Mouse (Mus musculus) megakaryocyte, embryonic 14.5 days (primary cell): ENCODE results near the gene Rnaset2a. TPM values are rescaled to one million over a fixed set of nuclear protein-coding genes. Genes with fewer than 3 reads are reported as not detected.
A peak's percentile ranks its signal among the peaks of the same experiment; 100 is the strongest.
"Not testable (repeated sequence)": the region's sequence is repeated elsewhere in the genome, so short reads cannot be mapped to it uniquely, and the experiment has no call there.

Experiments
- H3K27me3 ChIP-seq: replicated peaks from 2 replicates; pipeline ENCODE3; 2012; ENCODE audit warnings: inconsistent platforms
- H3K36me3 ChIP-seq: replicated peaks from 2 replicates; pipeline ENCODE3; 2012; ENCODE audit warnings: low read length, inconsistent platforms, mixed read lengths
- H3K4me1 ChIP-seq: 2 replicates; pipeline ENCODE4 v1.6.1; 2012; ENCODE audit warnings: inconsistent platforms
- H3K4me3 ChIP-seq: replicated peaks from 2 replicates; pipeline ENCODE3; 2012; ENCODE audit warnings: moderate library complexity, mild to moderate bottlenecking, inconsistent platforms
- H3K9me3 ChIP-seq: 2 replicates; pipeline ENCODE4 v1.6.1; 2012; ENCODE audit warnings: inconsistent platforms
- polyA plus RNA-seq: library from polyadenylated mRNA; stranded (reverse); fragments of >175 nt; gene quantifications from 2 replicates; pipeline ENCODE4 v1.2.3, GENCODE M21; 2012; ENCODE audit warnings: low replicate concordance; ENCODE audit not compliant: insufficient read depth

Rnaset2a gene
- polyA plus RNA-seq, 1 experiment: 88.8 TPM

DNA sequence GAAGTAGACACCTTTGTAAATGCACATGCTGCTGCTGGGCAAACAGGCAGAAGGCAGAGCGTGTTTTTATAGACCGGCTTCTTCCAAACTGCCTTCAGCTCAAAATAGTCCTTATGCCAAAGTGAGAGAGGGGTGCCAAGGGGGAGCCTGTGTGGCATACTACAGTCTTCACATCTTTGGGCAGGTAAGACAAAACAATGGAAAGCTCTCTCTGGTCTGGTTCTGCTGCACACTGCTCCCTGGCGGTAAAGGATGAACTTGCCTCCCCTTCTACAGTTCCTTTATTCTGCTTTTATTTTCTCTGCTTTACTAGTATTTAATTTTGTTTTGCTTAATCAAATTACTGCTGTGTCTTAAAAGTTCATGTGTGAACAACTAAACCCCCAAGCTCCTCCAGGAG lies 13.1 kb upstream of the Rnaset2a start:
- not testable (repeated sequence) for H3K9me3 ChIP-seq, H3K36me3 ChIP-seq, H3K4me3 ChIP-seq, H3K27me3 ChIP-seq, H3K4me1 ChIP-seq

DNA sequence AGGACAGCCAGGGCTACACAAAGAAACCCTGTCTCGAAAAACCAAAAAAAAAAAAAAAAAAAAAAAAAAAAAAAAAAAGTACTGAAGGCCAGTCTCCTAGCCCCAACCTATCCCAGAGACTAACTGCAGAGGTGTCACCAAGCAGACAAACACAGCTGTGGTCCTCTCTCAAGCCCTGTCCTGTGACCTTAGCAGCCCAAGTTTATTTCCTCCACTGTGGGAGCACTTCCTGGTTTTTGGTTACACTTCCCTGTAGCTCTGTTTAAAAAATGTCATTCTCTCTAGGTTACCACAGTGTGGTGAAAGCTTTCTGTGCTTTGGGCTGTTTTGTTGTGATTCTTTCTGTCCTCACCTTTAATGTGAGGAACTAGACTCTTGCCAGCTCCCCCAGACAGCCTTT lies 10.7 kb upstream of the Rnaset2a start:
- not testable (repeated sequence) for H3K9me3 ChIP-seq, H3K4me1 ChIP-seq, H3K27me3 ChIP-seq, H3K4me3 ChIP-seq, H3K36me3 ChIP-seq

DNA sequence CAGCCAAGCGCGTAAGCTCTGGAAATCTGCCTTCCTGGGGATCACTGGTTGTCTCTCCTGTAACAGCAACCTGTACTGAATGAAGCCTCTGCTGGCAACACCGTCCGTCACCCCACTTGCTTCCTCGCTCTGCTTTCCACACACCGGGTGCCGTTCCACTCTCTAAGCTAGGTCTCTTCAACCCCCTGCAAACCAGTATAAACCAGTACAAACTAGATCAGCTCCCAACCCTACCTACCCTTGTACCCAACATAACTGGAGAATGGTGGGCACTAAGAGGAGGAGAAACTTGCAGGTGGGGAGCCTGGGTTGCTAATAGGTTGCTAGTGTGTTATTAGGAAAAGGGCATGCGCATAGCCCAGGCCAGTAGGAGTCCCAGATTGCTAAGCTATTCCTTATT lies 8.1 kb upstream of the Rnaset2a start:
- not testable (repeated sequence) for H3K36me3 ChIP-seq, H3K4me1 ChIP-seq, H3K27me3 ChIP-seq, H3K9me3 ChIP-seq, H3K4me3 ChIP-seq

DNA sequence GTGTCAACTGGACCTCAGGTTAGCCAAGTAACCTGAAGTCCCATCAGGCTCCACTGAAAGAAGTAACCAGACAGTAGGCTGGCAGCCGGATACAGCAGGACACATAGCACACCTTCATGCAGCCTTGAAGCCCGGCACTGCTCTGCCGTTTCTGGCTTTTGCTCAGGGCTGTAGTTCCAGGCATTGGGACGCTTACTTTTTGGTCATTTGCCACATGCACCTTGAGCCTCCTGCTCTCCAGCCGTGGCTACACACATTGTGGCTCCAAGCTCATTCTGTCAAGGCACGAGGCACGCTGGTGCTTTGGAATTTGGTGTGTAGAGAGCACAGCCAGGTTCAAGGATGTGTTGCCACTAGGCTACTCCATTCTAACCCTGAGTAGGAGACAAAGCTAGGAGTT lies 7.1 kb upstream of the Rnaset2a start:
- H3K9me3 ChIP-seq, H3K27me3 ChIP-seq, H3K4me1 ChIP-seq, H3K4me3 ChIP-seq, H3K36me3 ChIP-seq: not testable (repeated sequence)

DNA sequence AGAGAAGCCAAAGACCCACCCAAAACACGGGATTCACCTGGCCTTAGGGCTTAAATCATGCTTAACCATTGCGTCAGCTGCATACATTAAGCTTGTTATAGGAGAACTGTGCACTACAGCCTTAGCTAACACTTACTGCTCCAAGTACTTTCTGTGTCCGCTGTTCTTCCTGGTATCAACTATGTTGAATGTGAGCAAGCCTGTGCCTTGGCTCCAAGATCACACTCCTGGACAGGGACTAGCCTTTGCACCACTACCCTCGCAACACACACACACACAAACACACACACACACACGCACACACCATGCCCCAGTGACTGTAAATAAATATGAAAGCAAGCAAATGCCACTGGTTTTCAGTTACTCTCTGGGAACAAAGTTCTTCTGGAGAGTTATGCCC lies 966 bp downstream of the Rnaset2a start:
- H3K27me3 ChIP-seq, H3K36me3 ChIP-seq, H3K4me1 ChIP-seq, H3K9me3 ChIP-seq: not testable (repeated sequence)
- peak overlapping the region; percentile 86 for H3K4me3 ChIP-seq

DNA sequence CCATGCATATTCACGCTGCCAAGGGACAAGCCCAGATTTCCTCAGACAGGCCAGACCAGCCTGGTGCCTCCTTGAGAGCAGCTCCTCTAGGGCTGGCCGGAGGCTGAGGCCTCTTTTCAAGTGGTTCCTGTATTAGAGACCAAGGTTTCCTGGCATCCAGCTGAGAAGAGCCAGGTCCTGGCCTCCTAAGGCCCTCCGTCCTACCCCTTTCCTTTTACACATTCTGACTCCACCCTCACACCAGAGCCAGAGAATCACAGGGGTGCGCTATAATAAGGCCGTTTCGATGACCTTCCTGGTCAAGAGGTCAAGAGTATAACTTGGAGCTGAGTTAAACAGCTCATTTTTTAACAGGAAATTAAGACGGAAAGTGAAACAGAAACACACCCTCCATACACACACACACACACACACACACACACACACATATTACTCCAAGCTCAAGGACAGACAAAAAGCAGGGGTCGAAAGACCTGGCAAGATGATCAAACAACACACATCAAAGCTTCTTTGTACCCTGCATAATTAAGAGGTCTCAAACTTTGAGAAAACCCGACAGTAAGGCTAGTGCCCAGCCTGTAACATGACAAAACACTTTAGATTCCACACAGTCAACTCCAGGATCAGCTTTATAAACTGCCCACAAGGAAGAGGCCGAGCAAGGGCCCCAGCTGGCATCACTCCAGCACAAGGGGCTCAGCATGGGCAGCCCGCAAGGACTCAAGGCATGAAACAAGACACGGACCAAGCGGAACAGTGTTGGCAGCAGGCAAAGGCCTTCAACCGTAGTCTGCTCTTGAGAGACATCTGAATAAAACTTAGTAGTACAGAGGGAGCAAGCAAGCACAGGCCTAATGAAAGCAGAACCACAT lies 3.9 kb downstream of the Rnaset2a start:
- H3K36me3 ChIP-seq, H3K27me3 ChIP-seq, H3K4me3 ChIP-seq, H3K4me1 ChIP-seq, H3K9me3 ChIP-seq: not testable (repeated sequence)

DNA sequence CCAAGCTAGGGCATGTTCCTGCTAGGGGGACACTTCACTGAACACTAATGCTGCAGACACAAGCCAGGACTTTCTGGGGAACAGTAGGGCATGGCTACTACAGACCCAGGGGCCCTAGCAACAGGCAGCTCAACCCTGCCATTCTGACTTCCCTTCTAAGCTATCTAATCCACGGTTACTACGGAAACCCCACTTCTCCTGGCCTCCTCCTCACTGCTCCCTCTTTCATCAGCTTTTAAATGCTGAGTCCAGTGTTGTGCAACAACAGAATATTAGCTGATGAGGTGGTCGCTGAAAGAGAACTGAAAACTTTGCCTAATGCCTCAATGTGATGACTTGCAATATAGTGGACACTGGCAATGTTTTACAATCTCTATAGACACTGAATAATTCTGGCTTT lies 7.7 kb downstream of the Rnaset2a start:
- H3K9me3 ChIP-seq, H3K4me1 ChIP-seq, H3K27me3 ChIP-seq, H3K36me3 ChIP-seq, H3K4me3 ChIP-seq: not testable (repeated sequence)

DNA sequence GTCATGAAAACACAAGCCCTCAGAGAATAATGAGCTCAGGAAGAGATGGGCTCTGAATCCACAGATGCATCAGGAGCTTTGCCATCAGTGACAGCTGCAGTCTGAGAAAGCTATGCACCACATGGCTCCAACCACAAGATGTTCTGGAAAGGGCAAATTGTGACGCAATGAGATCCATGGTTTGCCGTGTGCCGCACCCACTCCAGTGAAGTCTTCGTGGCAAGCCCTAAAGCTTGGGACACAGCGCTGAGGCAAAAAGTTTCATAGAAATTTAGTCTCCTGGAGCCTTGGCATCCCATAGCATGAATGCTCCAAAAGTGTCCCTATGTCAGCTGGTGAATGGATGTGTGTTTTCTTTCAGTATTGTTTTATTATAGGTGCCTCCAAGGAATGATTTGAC lies 9.8 kb downstream of the Rnaset2a start:
- not testable (repeated sequence) for H3K9me3 ChIP-seq, H3K4me1 ChIP-seq, H3K36me3 ChIP-seq

DNA sequence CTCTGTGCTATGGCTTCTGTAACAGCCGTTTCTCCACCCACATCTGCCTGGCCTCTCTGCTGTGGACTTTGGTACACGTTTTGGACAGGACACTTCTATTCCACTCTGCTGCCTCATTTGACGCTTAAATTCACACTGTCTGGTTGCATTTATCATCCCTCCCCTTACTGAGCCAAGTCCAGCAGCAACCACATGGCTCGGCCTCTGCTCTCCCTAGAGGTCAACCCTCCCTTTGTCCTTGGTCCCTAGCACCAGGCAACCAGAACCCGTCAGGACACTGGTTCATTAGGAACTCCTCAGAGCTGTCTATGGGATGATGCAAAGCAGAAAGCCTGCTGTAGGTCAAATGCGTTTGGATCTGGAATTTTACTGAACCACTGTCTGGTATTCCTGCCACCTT lies 17.0 kb downstream of the Rnaset2a start:
- H3K9me3 ChIP-seq, H3K4me3 ChIP-seq, H3K4me1 ChIP-seq, H3K36me3 ChIP-seq, H3K27me3 ChIP-seq: not testable (repeated sequence)

More for the DNA sequence above, 9.8 kb downstream of the Rnaset2a start:
- not testable (repeated sequence) for H3K27me3 ChIP-seq, H3K4me3 ChIP-seq

DNA sequence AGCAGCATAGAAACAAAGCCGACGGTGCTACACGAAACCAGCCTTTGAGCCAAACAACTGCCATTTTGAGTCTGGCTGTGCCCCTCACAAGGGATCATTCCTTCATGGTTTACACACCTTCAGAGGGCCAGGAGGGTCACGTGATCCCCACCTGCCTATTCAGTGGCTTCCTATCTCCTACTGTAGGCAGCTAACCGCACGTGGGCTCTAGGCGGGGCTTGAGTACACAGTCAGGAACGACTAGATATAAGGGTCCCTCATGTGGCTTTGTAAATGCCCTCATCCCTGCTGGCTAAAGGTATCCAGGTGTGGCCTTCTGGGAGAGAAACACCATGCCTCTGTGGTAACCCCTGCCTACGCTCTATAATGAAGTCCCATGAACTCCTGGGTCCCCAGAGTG lies 18.3 kb downstream of the Rnaset2a start:
- H3K27me3 ChIP-seq, H3K4me1 ChIP-seq, H3K9me3 ChIP-seq, H3K36me3 ChIP-seq, H3K4me3 ChIP-seq: not testable (repeated sequence)

DNA sequence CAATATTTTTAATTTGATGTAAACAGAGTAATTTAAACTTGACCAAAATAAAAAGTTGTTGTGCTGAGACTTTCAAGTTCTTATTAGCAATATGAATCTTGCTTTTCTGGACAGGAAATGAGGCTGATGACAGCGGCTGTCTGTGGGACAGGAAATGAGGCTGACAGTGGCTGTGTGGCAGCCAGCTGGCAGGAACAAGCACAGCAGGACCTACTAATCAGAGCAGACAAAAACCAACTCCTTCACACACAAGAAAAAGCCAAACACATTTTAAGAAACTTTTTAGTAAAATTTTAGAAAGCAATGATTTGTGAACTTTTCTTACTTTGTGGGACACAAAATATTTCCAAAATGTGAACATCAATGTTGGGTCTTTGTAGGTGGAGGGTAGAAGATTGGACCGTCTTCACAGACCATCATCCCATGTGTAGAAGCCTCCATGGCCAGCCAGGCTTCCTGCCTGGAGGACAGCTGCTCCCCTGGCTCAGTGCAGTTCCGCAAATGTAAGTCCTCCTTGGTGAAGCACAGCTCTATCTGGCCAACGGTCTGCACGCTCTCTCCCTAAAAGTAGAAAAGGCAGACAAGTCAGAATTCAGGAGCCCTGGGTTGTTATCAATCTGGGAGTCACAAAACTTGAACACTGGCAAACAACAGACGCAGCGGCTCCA lies 19.4 kb downstream of the Rnaset2a start:
- not testable (repeated sequence) for H3K27me3 ChIP-seq, H3K4me3 ChIP-seq, H3K4me1 ChIP-seq, H3K36me3 ChIP-seq, H3K9me3 ChIP-seq

DNA sequence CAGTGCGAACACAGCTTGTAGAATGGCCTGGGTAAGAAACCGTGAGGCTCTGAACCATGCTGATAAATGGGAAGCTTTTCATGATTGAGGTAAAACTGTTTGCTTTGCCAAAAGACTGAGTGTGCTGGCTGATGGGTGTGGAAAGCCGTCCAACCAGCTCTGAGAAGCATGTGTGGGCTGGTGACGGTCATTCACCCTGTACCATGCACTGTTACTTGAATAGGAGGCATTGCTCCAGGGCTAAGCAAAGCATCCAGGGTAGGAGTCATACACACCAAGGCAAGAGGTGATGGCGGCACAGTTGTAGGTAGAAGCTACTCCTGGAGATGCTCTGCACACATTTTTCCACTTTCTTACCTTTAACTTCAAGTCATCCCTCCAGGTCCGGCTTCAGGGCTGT lies 23.3 kb downstream of the Rnaset2a start:
- not testable (repeated sequence) for H3K36me3 ChIP-seq, H3K9me3 ChIP-seq, H3K4me3 ChIP-seq, H3K4me1 ChIP-seq, H3K27me3 ChIP-seq

DNA sequence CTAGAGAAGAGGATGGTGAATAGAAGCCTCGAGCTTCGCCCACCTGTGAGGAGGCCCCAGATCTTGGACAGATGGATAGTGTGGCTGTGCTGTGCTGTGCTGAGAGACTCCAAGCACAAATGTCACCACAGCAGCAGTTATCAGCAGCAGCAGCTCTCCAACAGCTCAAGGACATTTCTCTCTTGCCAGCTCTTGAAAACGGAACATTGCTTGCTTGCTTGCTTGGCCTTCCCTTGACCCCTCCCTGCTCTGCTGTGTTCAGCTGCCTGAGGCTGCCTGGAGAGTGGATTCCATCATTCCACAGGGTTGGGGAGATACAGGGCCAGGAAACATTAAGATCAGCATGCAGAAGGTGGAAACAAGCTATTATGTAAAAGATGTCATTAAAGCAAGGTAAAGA lies 24.9 kb downstream of the Rnaset2a start:
- not testable (repeated sequence) for H3K4me1 ChIP-seq, H3K27me3 ChIP-seq, H3K9me3 ChIP-seq, H3K4me3 ChIP-seq, H3K36me3 ChIP-seq

DNA sequence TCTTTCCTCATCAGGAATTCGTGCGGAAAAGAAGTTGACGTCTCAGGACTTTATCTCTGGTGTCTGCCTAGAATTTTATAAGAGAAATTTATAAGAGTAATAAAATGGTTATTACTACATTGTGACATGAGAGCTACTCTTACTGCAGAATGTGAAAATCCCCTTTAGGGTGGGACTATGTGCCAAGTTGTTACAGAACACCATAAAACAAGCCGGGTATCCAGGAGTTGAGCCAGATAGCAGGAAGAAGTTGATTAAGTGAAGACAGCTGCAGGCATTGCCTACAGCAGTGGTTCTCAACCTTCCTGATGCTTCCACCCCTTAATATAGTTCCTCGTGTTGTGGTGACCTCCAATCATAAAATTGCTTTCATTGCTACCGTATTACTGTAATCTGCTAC lies 31.0 kb downstream of the Rnaset2a start:
- not testable (repeated sequence) for H3K27me3 ChIP-seq, H3K4me1 ChIP-seq, H3K9me3 ChIP-seq, H3K4me3 ChIP-seq, H3K36me3 ChIP-seq

DNA sequence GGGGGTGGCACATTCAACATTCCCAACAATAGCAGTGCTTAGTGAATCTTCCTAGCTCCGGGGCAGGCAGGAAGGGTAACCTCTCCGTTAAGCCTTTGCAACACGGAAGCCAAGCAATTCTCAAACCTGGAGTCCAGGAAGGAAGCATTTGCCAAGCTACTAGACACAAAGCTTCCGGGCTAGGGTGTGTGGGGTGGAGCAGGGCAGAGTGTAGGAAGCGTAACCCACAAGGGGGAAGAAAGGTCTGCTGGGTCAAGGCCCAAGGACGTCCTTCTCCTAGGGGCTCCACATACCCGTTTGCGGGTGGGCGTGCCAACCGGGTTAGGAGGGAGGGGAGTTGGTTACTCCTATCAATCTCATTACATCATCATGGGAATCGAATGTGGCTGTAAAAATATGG lies 31.5 kb downstream of the Rnaset2a start:
- not testable (repeated sequence) for H3K4me1 ChIP-seq, H3K36me3 ChIP-seq

DNA sequence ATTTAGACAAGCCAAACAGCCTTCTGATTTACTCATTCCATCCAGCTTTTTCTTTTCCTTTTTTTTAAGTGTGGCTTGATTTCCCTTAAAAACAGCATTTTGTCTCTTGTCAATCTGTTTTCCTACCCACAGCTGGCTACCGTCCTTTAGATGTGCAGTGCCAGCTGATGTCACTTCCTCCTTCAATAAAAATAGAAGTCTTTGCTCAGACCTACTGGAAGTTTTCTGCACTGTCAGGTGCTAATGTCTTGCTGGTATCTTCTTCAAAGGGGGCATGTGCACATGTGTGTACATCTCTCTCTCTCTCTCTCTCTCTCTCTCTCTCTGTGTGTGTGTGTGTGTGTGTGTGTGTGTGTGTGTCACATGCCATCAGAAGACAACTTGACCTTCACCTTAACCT lies 35.7 kb downstream of the Rnaset2a start:
- H3K9me3 ChIP-seq, H3K27me3 ChIP-seq: not testable (repeated sequence)

More for the DNA sequence above, 31.5 kb downstream of the Rnaset2a start:
- not testable (repeated sequence) for H3K4me3 ChIP-seq, H3K9me3 ChIP-seq, H3K27me3 ChIP-seq

DNA sequence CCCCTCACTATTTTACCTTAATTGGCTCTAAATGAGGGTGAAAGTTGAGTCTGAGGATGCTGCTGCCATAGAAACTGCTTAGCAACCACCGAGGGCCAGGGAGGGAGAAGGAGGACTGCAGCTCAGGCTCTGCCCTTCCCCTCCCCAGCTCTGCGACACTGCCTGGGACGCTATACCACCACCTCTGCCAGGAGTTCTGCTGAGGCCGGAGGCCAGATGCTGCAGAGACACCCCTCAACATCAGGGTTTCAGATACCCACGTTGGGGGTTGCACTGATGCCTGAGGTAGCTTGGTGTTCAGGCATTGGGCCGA lies 46.6 kb downstream of the Rnaset2a start:
- not testable (repeated sequence) for H3K9me3 ChIP-seq, H3K4me1 ChIP-seq, H3K27me3 ChIP-seq, H3K36me3 ChIP-seq, H3K4me3 ChIP-seq

More for the DNA sequence above, 35.7 kb downstream of the Rnaset2a start:
- H3K4me1 ChIP-seq, H3K36me3 ChIP-seq, H3K4me3 ChIP-seq: not testable (repeated sequence)
